8 mouse cellular contexts compared by ENCODE assay signal in genomic region chr6:146633097-146633496, GRCm38 (mm10). TPM values are rescaled to one million over a fixed set of nuclear protein-coding genes. Genes with fewer than 3 reads are reported as not detected.
DNase-seq lines count a peak whose midpoint lies in the region; ATAC-seq and TF ChIP-seq lines count a peak whose summit lies in the region.

No protein-coding gene starts in this region.

- peak overlapping the region; percentile 79 for H3K27ac ChIP-seq in liver, adult 2 months (replicated peaks; ENCODE audit: insufficient read depth, low read depth, low read length)
- H3K27ac ChIP-seq in hindbrain, embryonic 15.5 days (replicated peaks): no peak overlapping the region
- no peak overlapping the region for H3K27ac ChIP-seq in midbrain, embryonic 13.5 days

- H3K9me3 ChIP-seq in hindbrain, embryonic 15.5 days: no peaks in the 10 kb centered on the region
- H3K9me3 ChIP-seq in midbrain, embryonic 13.5 days: no peaks in the 10 kb centered on the region

- H3K4me2 ChIP-seq in hindbrain, embryonic 15.5 days: peak overlapping the region; percentile 70
- H3K4me2 ChIP-seq in midbrain, embryonic 13.5 days (replicated peaks): peak overlapping the region; percentile 63

- intact Hi-C loops in left cerebral cortex, postnatal 10 days (cut with DNase I): no loop called here

- no peaks in the 10 kb centered on the region for H3K36me3 ChIP-seq in liver, adult 2 months (ENCODE audit: control insufficient read depth, insufficient read depth, low read length)
- no peaks in the 10 kb centered on the region for H3K36me3 ChIP-seq in hindbrain, embryonic 15.5 days
- no peaks in the 10 kb centered on the region for H3K36me3 ChIP-seq in midbrain, embryonic 13.5 days

- peak overlapping the region; percentile 31 for H3K9ac ChIP-seq in liver, adult 2 months (ENCODE audit: low read depth, low read length)
- H3K9ac ChIP-seq in hindbrain, embryonic 15.5 days: no peak overlapping the region
- 0 out of 2 replicates have a peak overlapping the region, but pooled peaks have one; percentile 7 for H3K9ac ChIP-seq in midbrain, embryonic 13.5 days (replicated peaks)

- no peak overlapping the region for H3K4me3 ChIP-seq in liver, adult 2 months (ENCODE audit: insufficient read depth, low read depth, low read length)
- peak overlapping the region; percentile 88 for H3K4me3 ChIP-seq in hindbrain, embryonic 15.5 days
- H3K4me3 ChIP-seq in midbrain, embryonic 13.5 days (replicated peaks): peak overlapping the region; percentile 73

- no peaks in the 10 kb centered on the region for H3K27me3 ChIP-seq in liver, adult 2 months (ENCODE audit: control insufficient read depth, insufficient read depth, low read length)
- no peaks in the 10 kb centered on the region for H3K27me3 ChIP-seq in hindbrain, embryonic 15.5 days
- no peaks in the 10 kb centered on the region for H3K27me3 ChIP-seq in midbrain, embryonic 13.5 days

- TF ChIP-seq CTCF in liver, adult 2 months (IDR thresholded peaks at IDR 0.05; ENCODE audit: low read depth, low read length): no peak

- WGBS in liver, adult 2 months: 45% methylated on average over 8 of the region's 8 CpGs
- WGBS in hindbrain, embryonic 15.5 days: 41% methylated on average over 8 of the region's 8 CpGs
- WGBS in midbrain, embryonic 13.5 days: 35% methylated on average over 8 of the region's 8 CpGs

- peak; percentile 54 for DNase-seq in liver, adult 2 months (ENCODE audit: extremely low read depth, low read depth, low spot score)
- no peak for DNase-seq in liver
- peak; percentile 40 for DNase-seq in embryo, embryonic 11 days
- no peak for DNase-seq in layer of hippocampus, postnatal 36 days
- DNase-seq in left cerebral cortex, postnatal 10 days (ENCODE audit: extremely low spot score in 1 of 2, low spot score in 2 of 2): no peak
- DNase-seq in ovary, postnatal 14 days (ENCODE audit: low spot score): no peak

- no peak for TF ChIP-seq POLR2A in liver, adult 2 months (IDR thresholded peaks at IDR 0.05; ENCODE audit: extremely low read depth, insufficient read depth, low read length)

- peaks cover 22% of the 10 kb centered on the region for H3K4me1 ChIP-seq in liver, adult 2 months (ENCODE audit: control insufficient read depth, insufficient read depth, low read length)
- H3K4me1 ChIP-seq in hindbrain, embryonic 15.5 days (replicated peaks): peaks cover 19% of the 10 kb centered on the region
- H3K4me1 ChIP-seq in midbrain, embryonic 13.5 days (replicated peaks): peaks cover 18% of the 10 kb centered on the region

- ATAC-seq in hindbrain, embryonic 15.5 days (ENCODE audit: low FRiP score, low read depth): peak; percentile 2; the same call in 1 of the 2 replicates
- ATAC-seq in midbrain, embryonic 13.5 days: peak; percentile 1; the same call in 1 of the 2 replicates

- H3K79me2 ChIP-seq in liver, adult 2 months (ENCODE audit: control insufficient read depth, insufficient read depth, low read length): peaks cover 6% of the 10 kb centered on the region; the same call in 1 of the 2 replicates

RNA-seq across cellular contexts. Expression of gene Med21, which starts 9.2 kb away (rescaled TPM):
- total RNA-seq in liver, adult 2 months (2014; rRNA removed): 42.9 and 56.4 TPM in 2 replicates
- 20.9 and 35.0 TPM in 2 replicates for polyA plus RNA-seq in liver, adult 2 months (2012; rRNA removed)
- polyA plus RNA-seq in hindbrain, embryonic 15.5 days (2015; fragmentation: Nextera tagmentation; extraction: Ambion mirVana): 113 and 118 TPM in 2 replicates
- 116 and 119 TPM in 2 replicates for polyA plus RNA-seq in midbrain, embryonic 13.5 days (2015; fragmentation: Nextera tagmentation; extraction: Ambion mirVana)
- total RNA-seq in layer of hippocampus, postnatal 36 days (2021): 10 to 100 TPM; 47.3 to 49.8 TPM
- total RNA-seq in left cerebral cortex, postnatal 10 days (2021): 10 to 100 TPM; 39.2 to 44.9 TPM

RNA-seq across cellular contexts. Expression of gene Tm7sf3, which starts 9.5 kb away (rescaled TPM):
- 48.5 and 54.2 TPM in 2 replicates for total RNA-seq in liver, adult 2 months (2014; rRNA removed)
- 21.8 and 26.2 TPM in 2 replicates for polyA plus RNA-seq in liver, adult 2 months (2012; rRNA removed)
- 28.0 and 30.7 TPM in 2 replicates for polyA plus RNA-seq in hindbrain, embryonic 15.5 days (2015; fragmentation: Nextera tagmentation; extraction: Ambion mirVana)
- polyA plus RNA-seq in midbrain, embryonic 13.5 days (2015; fragmentation: Nextera tagmentation; extraction: Ambion mirVana): 22.2 and 26.6 TPM in 2 replicates
- total RNA-seq in layer of hippocampus, postnatal 36 days (2021): 10 to 100 TPM; 41.3 to 42.0 TPM
- 10 to 100 TPM; 31.7 to 33.6 TPM for total RNA-seq in left cerebral cortex, postnatal 10 days (2021)

RNA-seq across cellular contexts. Expression of gene Ints13, which starts 55.5 kb away (rescaled TPM):
- total RNA-seq in liver, adult 2 months (2014; rRNA removed): 23.0 and 26.2 TPM in 2 replicates
- 5.6 TPM in 2 replicates for polyA plus RNA-seq in liver, adult 2 months (2012; rRNA removed)
- 43.9 and 47.3 TPM in 2 replicates for polyA plus RNA-seq in hindbrain, embryonic 15.5 days (2015; fragmentation: Nextera tagmentation; extraction: Ambion mirVana)
- 70.6 and 72.4 TPM in 2 replicates for polyA plus RNA-seq in midbrain, embryonic 13.5 days (2015; fragmentation: Nextera tagmentation; extraction: Ambion mirVana)
- 10 to 100 TPM; 41.1 to 51.9 TPM for total RNA-seq in layer of hippocampus, postnatal 36 days (2021)
- total RNA-seq in left cerebral cortex, postnatal 10 days (2021): 10 to 100 TPM; 29.4 to 34.4 TPM

RNA-seq across cellular contexts. Expression of gene Fgfr1op2, which starts 56.1 kb away (rescaled TPM):
- 38.3 and 46.0 TPM in 2 replicates for total RNA-seq in liver, adult 2 months (2014; rRNA removed)
- 30.9 and 33.5 TPM in 2 replicates for polyA plus RNA-seq in liver, adult 2 months (2012; rRNA removed)
- 38.5 and 40.6 TPM in 2 replicates for polyA plus RNA-seq in hindbrain, embryonic 15.5 days (2015; fragmentation: Nextera tagmentation; extraction: Ambion mirVana)
- 54.1 and 55.3 TPM in 2 replicates for polyA plus RNA-seq in midbrain, embryonic 13.5 days (2015; fragmentation: Nextera tagmentation; extraction: Ambion mirVana)
- total RNA-seq in layer of hippocampus, postnatal 36 days (2021): 100 to 1,000 TPM; 109 to 114 TPM
- total RNA-seq in left cerebral cortex, postnatal 10 days (2021): 10 to 100 TPM; 47.2 to 50.3 TPM

Comparison
In these comparisons a context has a peak if more than half of its experiments do, and no peak if none do; other contexts are left out.
1. DNase-seq: peak in liver, adult 2 months (single experiment) and embryo, embryonic 11 days (single experiment); none in liver (single experiment), layer of hippocampus, postnatal 36 days (0 of 2), left cerebral cortex, postnatal 10 days (0 of 2) and ovary, postnatal 14 days (single experiment).